Mouse (Mus musculus): ENCODE measurements around the gene Samd7. TPM values are rescaled to one million over a fixed set of nuclear protein-coding genes. Genes with fewer than 3 reads are reported as not detected.

Gene Samd7
- polyA plus RNA-seq, 1 experiment from 2014 or later = not detected

DNA sequence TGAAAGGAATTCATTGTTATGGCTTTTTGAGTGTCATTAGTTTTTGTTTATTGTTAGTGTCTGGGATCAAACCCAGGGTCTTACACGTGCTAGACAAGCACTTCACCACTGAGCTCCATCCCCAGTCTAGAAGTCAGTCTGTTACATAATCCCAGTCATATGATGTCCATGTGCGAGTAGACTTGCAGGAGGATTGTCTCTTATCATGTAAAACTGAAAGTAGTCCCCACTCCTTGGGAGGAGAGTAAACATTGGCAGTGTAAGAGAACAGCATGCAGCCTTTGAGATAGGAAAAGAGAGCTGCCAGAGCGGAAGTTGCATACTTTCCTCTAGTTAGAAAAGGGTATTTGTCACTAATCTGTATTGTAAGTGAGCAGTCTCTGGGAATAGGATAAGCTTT is 66.8 kb downstream of the Samd7 start:
- Histone ChIP-seq H3K27me3 (ENCODE audit: control insufficient read depth, insufficient read depth, low read length) (no peaks in the 10 kb centered on the region), H3K36me3 (ENCODE audit: control insufficient read depth, insufficient read depth, low read length) (peaks cover 8% of the 10 kb centered on the region; the same call in 1 of the 2 replicates), H3K9ac (ENCODE audit: low read length) (no peak overlapping the region), H3K4me2 (replicated peaks; ENCODE audit: low read depth) (no peak overlapping the region), H3K27ac (replicated peaks) (no peak overlapping the region), H3K4me3 (ENCODE audit: low read depth, low read length) (no peak overlapping the region), H3K4me1 (replicated peaks; ENCODE audit: control insufficient read depth, insufficient read depth) (no peaks in the 10 kb centered on the region), H3K9me3 (ENCODE audit: control insufficient read depth, low read length) (no peaks in the 10 kb centered on the region)
- 58% methylated on average over 3 of the region's 3 CpGs for WGBS
- DNase-seq (ENCODE audit: low spot score) = peak; percentile 20
- no peak for TF ChIP-seq CTCF (IDR thresholded peaks at IDR 0.05; ENCODE audit: low read depth)
- TF ChIP-seq EP300 (optimal IDR thresholded peaks at IDR 0.05) = no peak
- ATAC-seq (ENCODE audit: low FRiP score, low TSS enrichment) = peak; percentile 93

Other genes with a start within 250 kb of the Samd7 start
- gene Mecom, start 198.3 kb upstream of the Samd7 start, polyA plus RNA-seq (2015; fragmentation: Nextera tagmentation; extraction: Ambion mirVana) = 25.7 and 27.9 TPM in 2 replicates
- gene Actrt3, start 146.4 kb upstream of the Samd7 start, polyA plus RNA-seq (2015; fragmentation: Nextera tagmentation; extraction: Ambion mirVana) = not detected in 2 replicates
- 11.2 and 12.0 TPM in 2 replicates for gene Mynn, start 144.2 kb upstream of the Samd7 start, polyA plus RNA-seq (2015; fragmentation: Nextera tagmentation; extraction: Ambion mirVana)
- gene Lrriq4, start 101.8 kb upstream of the Samd7 start, polyA plus RNA-seq (2015; fragmentation: Nextera tagmentation; extraction: Ambion mirVana) = 0.10 TPM in 1 of 2 replicates, not detected in the other
- 0.15 and 0.23 TPM in 2 replicates for gene Lrrc34, start 98.4 kb upstream of the Samd7 start, polyA plus RNA-seq (2015; fragmentation: Nextera tagmentation; extraction: Ambion mirVana)
- gene Lrrc31, start 46.5 kb upstream of the Samd7 start, polyA plus RNA-seq (2015; fragmentation: Nextera tagmentation; extraction: Ambion mirVana) = 16.1 and 16.9 TPM in 2 replicates
- gene Sec62, start 46.6 kb downstream of the Samd7 start, polyA plus RNA-seq (2015; fragmentation: Nextera tagmentation; extraction: Ambion mirVana) = 106 and 118 TPM in 2 replicates
- 21.2 and 21.5 TPM in 2 replicates for gene Gpr160, start 109.7 kb downstream of the Samd7 start, polyA plus RNA-seq (2015; fragmentation: Nextera tagmentation; extraction: Ambion mirVana)
- 3.0 and 3.3 TPM in 2 replicates for gene Phc3, start 223.1 kb downstream of the Samd7 start, polyA plus RNA-seq (2015; fragmentation: Nextera tagmentation; extraction: Ambion mirVana)
- 21.2 and 22.1 TPM in 2 replicates for gene Prkci, start 249.5 kb downstream of the Samd7 start, polyA plus RNA-seq (2015; fragmentation: Nextera tagmentation; extraction: Ambion mirVana)

Measured in stomach, postnatal 0 days (tissue).